Mouse (Mus musculus): ENCODE measurements around the gene Srrd. TPM values are rescaled to one million over a fixed set of nuclear protein-coding genes. Genes with fewer than 3 reads are reported as not detected.

Gene Srrd
- polyA plus RNA-seq, 1 experiment = 14.1 TPM

GRCm38 (mm10) chr5:112287652-112288051 lies 55.2 kb downstream of the Srrd start:
- whole genome bisulfite sequencing = 68% methylated on average over 2 of the region's 2 CpGs
- peaks cover 34% of the 10 kb centered on the region for H3K4me1 ChIP-seq (ENCODE audit: control insufficient read depth, insufficient read depth, low read length)
- peak overlapping the region; percentile 62 for H3K27ac ChIP-seq (ENCODE audit: control insufficient read depth, insufficient read depth, low read depth, low read length, poor library complexity)
- H3K4me3 ChIP-seq (replicated peaks; ENCODE audit: control insufficient read depth, low read depth, low read length) = no peak overlapping the region
- TF ChIP-seq POLR2A (IDR thresholded peaks at IDR 0.05; ENCODE audit: borderline replicate concordance, control insufficient read depth, low read depth, low read length) (no peak), CTCF (IDR thresholded peaks at IDR 0.05; ENCODE audit: control insufficient read depth, insufficient read depth, low read length) (no peak)

Other genes starting within 250 kb of the Srrd start
- gene Cryba4, start 90.5 kb downstream of the Srrd start, polyA plus RNA-seq (2011; ENCODE audit: insufficient read depth, insufficient read length, low replicate concordance, missing spikeins) = 3.4 TPM in 1 of 2 replicates, not detected in the other
- gene Crybb1, start 87.2 kb downstream of the Srrd start, polyA plus RNA-seq (2011; ENCODE audit: insufficient read depth, insufficient read length, low replicate concordance, missing spikeins) = not detected in 2 replicates
- 27.4 and 43.3 TPM in 2 replicates for gene Tpst2, start 66.3 kb downstream of the Srrd start, polyA plus RNA-seq (2011; ENCODE audit: insufficient read depth, insufficient read length, low replicate concordance, missing spikeins)
- gene Tfip11, start 16.7 kb downstream of the Srrd start, polyA plus RNA-seq (2011; ENCODE audit: insufficient read depth, insufficient read length, low replicate concordance, missing spikeins) = 10.2 and 20.3 TPM in 2 replicates
- 18.8 and 42.4 TPM in 2 replicates for gene Hps4, start within 50 bp of the Srrd start, polyA plus RNA-seq (2011; ENCODE audit: insufficient read depth, insufficient read length, low replicate concordance, missing spikeins)
- not detected in 2 replicates for gene Gm6583, start 13.0 kb upstream of the Srrd start, polyA plus RNA-seq (2011; ENCODE audit: insufficient read depth, insufficient read length, low replicate concordance, missing spikeins)
- 1.5 TPM in 1 of 2 replicates, not detected in the other for gene Asphd2, start 51.8 kb upstream of the Srrd start, polyA plus RNA-seq (2011; ENCODE audit: insufficient read depth, insufficient read length, low replicate concordance, missing spikeins)
- gene Gm6588, start 106.4 kb upstream of the Srrd start, polyA plus RNA-seq (2011; ENCODE audit: insufficient read depth, insufficient read length, low replicate concordance, missing spikeins) = not detected in 2 replicates
- gene Sez6l, start 234.1 kb upstream of the Srrd start, polyA plus RNA-seq (2011; ENCODE audit: insufficient read depth, insufficient read length, low replicate concordance, missing spikeins) = not detected in 2 replicates